Mouse (Mus musculus): Measurements from ENCODE around the gene Rundc3a.
A peak's percentile ranks its signal among the peaks of the same experiment; 100 is the strongest.

Gene Rundc3a

GRCm38 (mm10) chr11:102435754-102436470, 42.7 kb downstream of the Rundc3a start:
- peak; percentile 52 to 61 for DNase-seq

- no peak for DNase-seq
Measured at GRCm38 (mm10) chr11:102436471-102436790, 43.2 kb downstream of the Rundc3a start.

GRCm38 (mm10) chr11:102437120-102438061, 44.2 kb downstream of the Rundc3a start:
- DNase-seq, result peak; percentile 80 to 88

GRCm38 (mm10) chr11:102438212-102439092, 45.2 kb downstream of the Rundc3a start:
- peak; percentile 96 for DNase-seq

GRCm38 (mm10) chr11:102439093-102440082, 46.2 kb downstream of the Rundc3a start:
- DNase-seq, result peak in 1 of 2 experiments; percentile 2

GRCm38 (mm10) chr11:102440255-102440654, 47.1 kb downstream of the Rundc3a start:
- peak in 1 of 2 experiments; percentile 5 for DNase-seq

GRCm38 (mm10) chr11:102441434-102441833, 48.2 kb downstream of the Rundc3a start:
- DNase-seq, result peak in 1 of 2 experiments; percentile 7

GRCm38 (mm10) chr11:102442089-102442488, 48.9 kb downstream of the Rundc3a start:
- peak in 1 of 2 experiments; percentile 1 for DNase-seq

GRCm38 (mm10) chr11:102443740-102444139, 50.5 kb downstream of the Rundc3a start:
- peak in 1 of 2 experiments; percentile 14 for DNase-seq

GRCm38 (mm10) chr11:102444321-102444720, 51.1 kb downstream of the Rundc3a start:
- DNase-seq, result no peak

- DNase-seq, result peak in 1 of 2 experiments; percentile 27
Measured at GRCm38 (mm10) chr11:102444781-102445180, 51.6 kb downstream of the Rundc3a start.

- DNase-seq, result peak; percentile 61 to 78
Measured at GRCm38 (mm10) chr11:102445264-102445890, 52.2 kb downstream of the Rundc3a start.

- DNase-seq, result peak; percentile 78 to 83
Measured at GRCm38 (mm10) chr11:102445891-102446361, 52.7 kb downstream of the Rundc3a start.

- peak; percentile 68 to 75 for DNase-seq
Measured at GRCm38 (mm10) chr11:102446581-102447461, 53.6 kb downstream of the Rundc3a start.

- DNase-seq, result peak; percentile 91 to 92
Measured at GRCm38 (mm10) chr11:102447497-102447896, 54.3 kb downstream of the Rundc3a start, which contains the start of gene Fam171a2. TSS of gene Fam171a2 (minus strand) at chr11:102447682.

GRCm38 (mm10) chr11:102448327-102448726, 55.1 kb downstream of the Rundc3a start:
- DNase-seq, result no peak

GRCm38 (mm10) chr11:102449043-102450008, 56.1 kb downstream of the Rundc3a start:
- DNase-seq, result peak in 1 of 2 experiments; percentile 52

Measured in kidney, postnatal 4 days (tissue).